Mouse (Mus musculus) CH12.LX (cell line): ENCODE data around the gene Onecut3.

Source experiments
- CTCF ChIP-seq, 2 experiments: IDR thresholded peaks in 1 of 2; conservative IDR thresholded peaks in 1 of 2; 2 replicates each; pipeline ENCODE4 v1.5.1; 2011 to 2012; ENCODE audit warnings: low read depth in 2 of 2, low read length in 2 of 2, improper control_type of control experiment in 1 of 2, inconsistent platforms in 1 of 2, mild to moderate bottlenecking in 1 of 2, moderate library complexity in 1 of 2
- MAFK ChIP-seq: IDR thresholded peaks from 2 replicates; pipeline ENCODE4 v1.6.1; 2011; ENCODE audit warnings: low read length, improper control_type of control experiment; ENCODE audit not compliant: insufficient replicate concordance
- MEF2A ChIP-seq: IDR thresholded peaks from 2 replicates; pipeline ENCODE4 v1.6.1; 2014; ENCODE audit warnings: low read depth, mild to moderate bottlenecking, inconsistent platforms, low read length, improper control_type of control experiment, borderline replicate concordance
- POLR2A ChIP-seq: IDR thresholded peaks from 2 replicates; pipeline ENCODE4 v1.6.1; 2011; ENCODE audit warnings: low read depth, mild to moderate bottlenecking, improper control_type of control experiment, low read length
- POLR2AphosphoS2 ChIP-seq: IDR thresholded peaks from 2 replicates; pipeline ENCODE4 v1.6.1; 2011; ENCODE audit warnings: low read depth, low read length, improper control_type of control experiment

DNA sequence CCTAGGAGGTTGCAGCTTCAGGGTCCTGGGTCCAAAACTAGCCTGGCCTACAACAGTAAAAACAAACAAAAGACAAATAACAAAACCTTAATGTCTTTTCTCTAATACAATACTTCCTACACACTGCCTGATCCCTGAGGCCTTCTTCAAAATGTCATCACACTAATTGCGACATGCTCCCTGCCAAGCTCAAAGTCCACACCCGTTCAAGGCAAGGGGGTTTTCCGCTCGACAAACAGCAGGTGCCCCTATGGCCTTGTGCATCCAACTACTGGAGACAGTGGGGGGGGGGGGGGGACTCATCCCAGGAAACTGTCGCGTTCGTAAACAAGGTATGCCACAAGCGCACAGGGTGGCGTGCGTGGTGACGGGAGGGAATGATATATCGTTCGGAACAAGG lies 66.0 kb downstream of the Onecut3 start:
- no peak for TF ChIP-seq MAFK
- no peak for TF ChIP-seq CTCF (conservative IDR thresholded peaks at IDR 0.05 in 1 of 2, IDR thresholded peaks at IDR 0.05 in 1 of 2; ENCODE audit: low read depth in 2 of 2, low read length in 2 of 2)
- no peak for TF ChIP-seq MEF2A
- no peak for TF ChIP-seq POLR2A
- no peak for TF ChIP-seq POLR2AphosphoS2
